Mouse (Mus musculus): Measurements from ENCODE around the gene Lrrc29.

- TF ChIP-seq CTCF (IDR thresholded peaks at IDR 0.05; ENCODE audit: borderline replicate concordance, control insufficient read depth, extremely low read depth, insufficient read depth, low read length, poor library complexity): no peak
- TF ChIP-seq POLR2A (IDR thresholded peaks at IDR 0.05; ENCODE audit: control insufficient read depth, extremely low read depth, insufficient read depth, low read length, poor library complexity): no peak
Measured at GRCm38 (mm10) chr8:105308428-105308827, 17.6 kb downstream of the Lrrc29 start.

Data from thymus, adult 2 months (tissue).